Mouse (Mus musculus): Measurements from ENCODE around the gene Dagla. TPM values are rescaled to one million over a fixed set of nuclear protein-coding genes. Genes with fewer than 3 reads are reported as not detected.

Gene Dagla
- polyA plus RNA-seq, 1 experiment from 2014 or later: 3.1 TPM

Other genes with a start within 250 kb of the Dagla start
- 63.8 and 65.8 TPM in 2 replicates for gene Fads2, start 203.1 kb downstream of the Dagla start, polyA plus RNA-seq (2015; fragmentation: Nextera tagmentation; extraction: Ambion mirVana)
- 79.8 and 81.1 TPM in 2 replicates for gene Fads1, start 122.0 kb downstream of the Dagla start, polyA plus RNA-seq (2015; fragmentation: Nextera tagmentation; extraction: Ambion mirVana)
- gene Tmem258, start 100.9 kb downstream of the Dagla start, polyA plus RNA-seq (2015; fragmentation: Nextera tagmentation; extraction: Ambion mirVana): 379 and 471 TPM in 2 replicates
- 65.9 and 66.7 TPM in 2 replicates for gene Fen1, start 100.7 kb downstream of the Dagla start, polyA plus RNA-seq (2015; fragmentation: Nextera tagmentation; extraction: Ambion mirVana)
- 0.55 and 0.60 TPM in 2 replicates for gene Myrf, start 64.1 kb downstream of the Dagla start, polyA plus RNA-seq (2015; fragmentation: Nextera tagmentation; extraction: Ambion mirVana)
- 1.3 and 1.4 TPM in 2 replicates for gene Syt7, start 84.2 kb upstream of the Dagla start, polyA plus RNA-seq (2015; fragmentation: Nextera tagmentation; extraction: Ambion mirVana)
- gene Lrrc10b, start 152.6 kb upstream of the Dagla start, polyA plus RNA-seq (2015; fragmentation: Nextera tagmentation; extraction: Ambion mirVana): 0.46 and 0.68 TPM in 2 replicates
- gene Ppp1r32, start 178.1 kb upstream of the Dagla start, polyA plus RNA-seq (2015; fragmentation: Nextera tagmentation; extraction: Ambion mirVana): 0.13 and 0.30 TPM in 2 replicates
- 38.2 and 39.2 TPM in 2 replicates for gene Cpsf7, start 220.4 kb upstream of the Dagla start, polyA plus RNA-seq (2015; fragmentation: Nextera tagmentation; extraction: Ambion mirVana)
- 59.5 and 60.3 TPM in 2 replicates for gene Sdhaf2, start 221.3 kb upstream of the Dagla start, polyA plus RNA-seq (2015; fragmentation: Nextera tagmentation; extraction: Ambion mirVana)

Data from limb, embryonic 15.5 days (tissue).